Mouse (Mus musculus): ENCODE data around the gene Olfr859.
"Not testable (repeated sequence)": the region's sequence is repeated elsewhere in the genome, so short reads cannot be mapped to it uniquely, and the experiment has no call there.

Gene Olfr859

GRCm38 (mm10) chr9:19804606-19805005 lies at the start of gene Olfr859:
Gene Olfr859, plus strand, starts transcription at chr9:19804906.
- DNase-seq (ENCODE audit: low read depth, low spot score), result not testable (repeated sequence)

GRCm38 (mm10) chr9:19769136-19769535 lies 35.6 kb upstream of the Olfr859 start:
- no peak for DNase-seq (ENCODE audit: low read depth, low spot score)

- no peak for DNase-seq (ENCODE audit: low read depth, low spot score)
Observed at GRCm38 (mm10) chr9:19769701-19770100, 35.0 kb upstream of the Olfr859 start.

GRCm38 (mm10) chr9:19779983-19780382 lies 24.7 kb upstream of the Olfr859 start, which contains the start of gene Olfr58:
Gene Olfr58, plus strand, starts transcription at chr9:19780283.
- no peak for DNase-seq (ENCODE audit: low read depth, low spot score)

GRCm38 (mm10) chr9:19803000-19803399 lies 1.7 kb upstream of the Olfr859 start:
- no peak for DNase-seq (ENCODE audit: low read depth, low spot score)

- DNase-seq (ENCODE audit: low read depth, low spot score), result no peak
Observed at GRCm38 (mm10) chr9:19849647-19850046, 44.9 kb downstream of the Olfr859 start, which contains the start of gene Olfr860. Gene Olfr860, minus strand, starts transcription at chr9:19849747.

Data from WW6 (cell line).